14 mouse cellular contexts compared by ENCODE assay signal in the genomic region with DNA sequence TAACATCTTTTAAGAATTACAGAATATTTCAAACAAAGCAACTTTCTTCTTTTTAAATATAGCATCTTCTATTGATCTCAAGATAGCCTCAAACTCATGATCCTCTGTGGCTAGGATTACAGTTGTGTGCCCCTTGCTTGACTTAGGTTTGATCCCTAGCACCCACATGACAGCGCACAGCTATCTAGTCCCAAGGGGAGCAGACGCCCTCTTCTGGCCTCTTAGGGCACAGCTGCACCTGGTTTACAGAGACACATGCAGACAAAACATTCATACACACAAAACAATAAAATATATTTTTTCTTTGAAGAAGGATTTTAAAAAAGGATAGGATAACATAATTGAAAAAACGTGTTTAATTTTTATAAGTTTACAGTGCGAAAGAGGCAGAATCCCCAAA. TPM values are rescaled to one million over a fixed set of nuclear protein-coding genes. Genes with fewer than 3 reads are reported as not detected.
DNase-seq lines count a peak whose midpoint lies in the region; ATAC-seq and TF ChIP-seq lines count a peak whose summit lies in the region.
"Had no signal": no experiment of that assay in that cellular context is flagged by ENCODE, and none has a peak within 500 bp of the region (broad histone marks: within the 10 kb centered on the region; RNA-seq: fewer than 3 reads in every experiment).

No protein-coding gene starts in this region.

- peaks cover 4% of the 10 kb centered on the region; the same call in 1 of the 2 replicates for H3K27me3 ChIP-seq in ES-Bruce4 (ENCODE audit: control insufficient read depth, insufficient read depth, low read length, poor library complexity, severe bottlenecking)
- H3K27me3 ChIP-seq: embryonic facial prominence, embryonic 13.5 days; intestine, embryonic 15.5 days; lung, embryonic 15.5 days had no signal

- TF ChIP-seq POLR2A in ES-Bruce4 (IDR thresholded peaks at IDR 0.05; ENCODE audit: insufficient read depth, low read length) = no peak

- H3K4me1 ChIP-seq in ES-Bruce4 (ENCODE audit: control insufficient read depth, insufficient read depth, low read length) = no peaks in the 10 kb centered on the region
- H3K4me1 ChIP-seq: embryonic facial prominence, embryonic 13.5 days; intestine, embryonic 15.5 days; lung, embryonic 15.5 days had no signal

- no peak overlapping the region for H3K4me3 ChIP-seq in layer of hippocampus, adult 2 months
- no peak overlapping the region for H3K4me3 ChIP-seq in ES-Bruce4 (ENCODE audit: low read depth, low read length)
- H3K4me3 ChIP-seq: embryonic facial prominence, embryonic 13.5 days; intestine, embryonic 15.5 days; lung, embryonic 15.5 days had no signal

- peak; percentile 52 for TF ChIP-seq CTCF in layer of hippocampus, adult 2 months (conservative IDR thresholded peaks at IDR 0.05)
- TF ChIP-seq CTCF in ES-Bruce4 (IDR thresholded peaks at IDR 0.05; ENCODE audit: low read depth, low read length) = peak; percentile 73

- H3K9ac ChIP-seq in ES-Bruce4 (ENCODE audit: low read depth, poor library complexity, severe bottlenecking) = no peak overlapping the region
- H3K9ac ChIP-seq: embryonic facial prominence, embryonic 13.5 days; intestine, embryonic 15.5 days; lung, embryonic 15.5 days had no signal

- H3K9me3 ChIP-seq in ES-Bruce4 (replicated peaks; ENCODE audit: control insufficient read depth, insufficient read depth, low read length, poor library complexity, severe bottlenecking) = no peaks in the 10 kb centered on the region
- H3K9me3 ChIP-seq: embryonic facial prominence, embryonic 13.5 days; intestine, embryonic 15.5 days; lung, embryonic 15.5 days had no signal

- intact Hi-C loops in gastrocnemius, postnatal 14 days (cut with DNase I; ENCODE audit: low total_unique reads) = no loop called here

- 0 out of 2 replicates have a peak, but pooled peaks have one; percentile 65 for ATAC-seq in erythroblast, adult 5-6 weeks (replicated peaks; ENCODE audit: low FRiP score, poor library complexity, severe bottlenecking)
- ATAC-seq: intestine, embryonic 15.5 days; midbrain, embryonic 16.5 days had no signal

- no peak for DNase-seq in layer of hippocampus, adult 2 months (ENCODE audit: low spot score in 2 of 2)
- DNase-seq in layer of hippocampus, adult 18-20 months (ENCODE audit: low spot score in 2 of 2) = no peak
- DNase-seq in B cell, adult 2 months = peak; percentile 50 to 56
- no peak for DNase-seq in urinary bladder, postnatal 4 days (ENCODE audit: low spot score in 2 of 2)
- no peak for DNase-seq in gastrocnemius, postnatal 25 days
- no peak for DNase-seq in gastrocnemius, postnatal 14 days
- DNase-seq: heart, postnatal 10 days; right cerebral cortex, postnatal 4 days had no signal

- TF ChIP-seq EP300 in ES-Bruce4 (IDR thresholded peaks at IDR 0.05; ENCODE audit: insufficient read depth, low read depth, low read length) = no peak

- no peaks in the 10 kb centered on the region for H3K36me3 ChIP-seq in ES-Bruce4 (ENCODE audit: control insufficient read depth, insufficient read depth, low read length, poor library complexity, severe bottlenecking)
- H3K36me3 ChIP-seq: embryonic facial prominence, embryonic 13.5 days; intestine, embryonic 15.5 days; lung, embryonic 15.5 days had no signal

- no peak overlapping the region for H3K27ac ChIP-seq in layer of hippocampus, adult 2 months
- no peak overlapping the region for H3K27ac ChIP-seq in ES-Bruce4 (ENCODE audit: insufficient read depth, low read length)
- H3K27ac ChIP-seq: embryonic facial prominence, embryonic 13.5 days; intestine, embryonic 15.5 days; lung, embryonic 15.5 days had no signal

RNA-seq across cellular contexts. Expression of a gene that starts 10.9 kb away (rescaled TPM):
- total RNA-seq in layer of hippocampus, adult 2 months (2021) = 10 to 100 TPM; 26.2 to 27.3 TPM
- 10 to 100 TPM; 19.1 to 25.7 TPM for total RNA-seq in layer of hippocampus, adult 18-20 months (2021)
- 41.9 and 47.5 TPM in 2 replicates for polyA plus RNA-seq in ES-Bruce4 (2011; ENCODE audit: insufficient read depth, insufficient read length, low read depth, missing spikeins)
- total RNA-seq in erythroblast, adult 5-6 weeks (2015; ENCODE audit: low replicate concordance) = 23.8 and 29.8 TPM in 2 replicates
- total RNA-seq in erythroblast, adult 5-6 weeks (2017; ENCODE audit: low replicate concordance) = 38.7 and 46.4 TPM in 2 replicates
- total RNA-seq in gastrocnemius, postnatal 25 days (2021) = 1 to 10 TPM; 7.4 to 9.8 TPM
- total RNA-seq in gastrocnemius, postnatal 14 days (2021) = 10 to 100 TPM in 1 of 2 experiments, 1 to 10 TPM in 1; 9.2 to 11.9 TPM

RNA-seq across cellular contexts. Expression of a gene that starts 11.0 kb away (rescaled TPM):
- total RNA-seq in layer of hippocampus, adult 2 months (2021) = 1 to 10 TPM; 4.7 to 5.5 TPM
- 1 to 10 TPM; 4.3 to 5.1 TPM for total RNA-seq in layer of hippocampus, adult 18-20 months (2021)
- 0.97 and 1.4 TPM in 2 replicates for polyA plus RNA-seq in ES-Bruce4 (2011; ENCODE audit: insufficient read depth, insufficient read length, low read depth, missing spikeins)
- total RNA-seq in erythroblast, adult 5-6 weeks (2015; ENCODE audit: low replicate concordance) = 0.58 TPM in 1 of 2 replicates, not detected in the other
- 1.0 and 3.6 TPM in 2 replicates for total RNA-seq in erythroblast, adult 5-6 weeks (2017; ENCODE audit: low replicate concordance)
- under 1 TPM; 0.92 to 0.94 TPM for total RNA-seq in gastrocnemius, postnatal 25 days (2021)
- under 1 TPM; 0.51 to 0.98 TPM for total RNA-seq in gastrocnemius, postnatal 14 days (2021)

RNA-seq across cellular contexts. Expression of a gene that starts 31.9 kb away (rescaled TPM):
- 10 to 100 TPM; 86.8 to 92.0 TPM for total RNA-seq in layer of hippocampus, adult 2 months (2021)
- total RNA-seq in layer of hippocampus, adult 18-20 months (2021) = 10 to 100 TPM; 82.1 to 93.6 TPM
- polyA plus RNA-seq in ES-Bruce4 (2011; ENCODE audit: insufficient read depth, insufficient read length, low read depth, missing spikeins) = 137 and 150 TPM in 2 replicates
- 37.0 and 44.4 TPM in 2 replicates for total RNA-seq in erythroblast, adult 5-6 weeks (2015; ENCODE audit: low replicate concordance)
- 37.4 and 46.7 TPM in 2 replicates for total RNA-seq in erythroblast, adult 5-6 weeks (2017; ENCODE audit: low replicate concordance)
- 10 to 100 TPM; 55.6 to 68.6 TPM for total RNA-seq in gastrocnemius, postnatal 25 days (2021)
- 10 to 100 TPM; 54.3 to 58.5 TPM for total RNA-seq in gastrocnemius, postnatal 14 days (2021)

Comparison
In these comparisons a context has a peak if more than half of its experiments do, and no peak if none do; other contexts are left out.
1. DNase-seq: peak in B cell, adult 2 months (2 of 2); none in layer of hippocampus, adult 2 months (0 of 2), layer of hippocampus, adult 18-20 months (0 of 2), urinary bladder, postnatal 4 days (0 of 2), gastrocnemius, postnatal 25 days (single experiment) and gastrocnemius, postnatal 14 days (single experiment).